Mouse (Mus musculus): ENCODE results near the gene Txnrd1.
A peak's percentile ranks its signal among the peaks of the same experiment; 100 is the strongest.

Txnrd1 gene

DNA sequence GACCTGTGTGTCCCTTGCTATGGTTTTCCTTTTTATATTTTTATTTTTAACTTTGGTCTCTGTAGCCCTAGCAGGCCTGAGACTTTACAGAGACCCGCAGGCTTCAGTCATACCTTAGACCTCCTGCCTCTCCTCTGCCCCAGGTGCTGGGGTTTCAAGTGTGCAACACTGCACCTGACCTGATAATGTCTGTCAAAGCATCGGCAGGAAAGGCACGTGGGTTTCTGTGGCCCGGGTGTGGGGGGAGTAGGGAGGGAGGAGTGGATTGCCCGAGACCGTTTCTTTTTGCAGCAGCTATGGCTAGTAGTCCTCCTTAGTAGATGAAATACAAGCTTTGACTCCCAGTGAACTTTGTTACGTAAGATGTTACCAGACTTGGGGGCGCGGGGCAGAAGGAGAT lies 15.8 kb upstream of the Txnrd1 start:
- peak in 1 of 2 experiments; percentile 59 for DNase-seq (ENCODE audit: low spot score in 2 of 2)

DNA sequence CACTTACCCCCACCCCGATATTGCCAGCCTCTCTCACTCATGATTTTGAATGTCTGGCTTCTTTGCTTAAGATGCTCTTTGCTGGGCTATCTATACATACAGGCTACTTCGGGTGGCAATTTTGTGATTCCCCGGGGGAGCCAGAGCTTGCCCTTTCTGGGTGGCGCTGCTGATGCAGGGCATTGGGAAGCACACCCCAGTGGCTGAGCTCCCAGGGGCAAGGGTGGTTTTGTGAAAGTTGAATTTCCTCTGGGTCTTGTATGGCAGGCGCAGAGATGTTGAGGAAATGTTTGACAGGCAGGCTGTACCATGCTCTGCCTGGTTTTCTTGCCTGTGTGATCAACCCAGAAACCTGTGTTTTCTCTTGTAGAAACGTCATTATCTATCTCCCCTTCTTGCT lies 15.1 kb upstream of the Txnrd1 start:
- DNase-seq (ENCODE audit: low spot score in 2 of 2), result peak in 1 of 2 experiments; percentile 56

DNA sequence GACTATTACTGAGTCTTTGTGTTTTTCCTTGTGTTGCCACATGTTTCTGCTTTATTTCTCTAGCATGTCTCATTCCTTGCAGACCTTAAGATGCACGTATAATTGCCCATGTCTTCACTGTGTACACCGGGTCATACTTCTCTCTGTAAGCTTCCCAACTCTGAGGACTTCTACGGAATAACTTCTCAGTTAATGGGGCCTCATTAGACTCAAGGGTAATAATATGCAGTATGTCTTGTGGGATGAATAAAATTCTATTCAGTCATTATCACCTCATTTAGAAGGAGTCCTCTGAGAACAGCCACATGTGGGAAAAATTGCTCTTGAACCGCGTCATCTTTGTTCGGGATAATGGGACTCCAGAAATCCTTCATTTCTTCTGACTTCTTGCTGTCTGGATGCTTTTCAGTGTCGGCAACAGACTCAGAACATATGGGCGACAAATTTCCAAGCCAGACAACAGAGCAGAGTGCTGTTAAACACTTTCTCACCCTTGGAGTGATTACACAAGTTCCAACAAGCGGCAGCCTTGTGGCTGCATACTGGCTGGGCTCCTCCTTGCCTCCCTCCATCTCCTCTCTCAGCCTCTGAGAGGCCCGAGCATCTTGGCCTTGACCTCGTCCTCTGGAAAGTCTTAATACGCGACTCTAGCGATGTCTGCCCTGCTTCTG lies 10.5 kb upstream of the Txnrd1 start:
- no peak for DNase-seq (ENCODE audit: low spot score in 2 of 2)

DNA sequence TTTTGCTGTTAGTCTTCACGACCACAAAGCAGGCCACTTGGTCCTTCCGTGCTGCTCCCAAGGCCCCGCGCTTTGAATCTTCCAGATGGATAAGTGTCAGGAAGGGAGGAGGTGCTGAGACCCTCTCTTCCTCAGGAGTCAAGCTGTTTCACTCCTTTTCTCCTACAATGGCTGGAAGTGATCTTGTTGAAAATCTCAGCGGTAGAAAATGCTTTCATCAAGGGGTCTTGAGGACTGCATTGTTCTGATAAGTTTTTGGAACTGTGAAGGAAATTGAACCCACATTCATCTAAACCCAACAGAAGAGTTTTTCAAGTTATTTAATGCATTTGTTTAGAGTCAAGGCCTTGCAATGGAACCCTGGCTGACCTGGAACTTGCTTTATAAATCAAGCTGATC lies 10.0 kb upstream of the Txnrd1 start:
- DNase-seq (ENCODE audit: low spot score in 2 of 2), result no peak

DNA sequence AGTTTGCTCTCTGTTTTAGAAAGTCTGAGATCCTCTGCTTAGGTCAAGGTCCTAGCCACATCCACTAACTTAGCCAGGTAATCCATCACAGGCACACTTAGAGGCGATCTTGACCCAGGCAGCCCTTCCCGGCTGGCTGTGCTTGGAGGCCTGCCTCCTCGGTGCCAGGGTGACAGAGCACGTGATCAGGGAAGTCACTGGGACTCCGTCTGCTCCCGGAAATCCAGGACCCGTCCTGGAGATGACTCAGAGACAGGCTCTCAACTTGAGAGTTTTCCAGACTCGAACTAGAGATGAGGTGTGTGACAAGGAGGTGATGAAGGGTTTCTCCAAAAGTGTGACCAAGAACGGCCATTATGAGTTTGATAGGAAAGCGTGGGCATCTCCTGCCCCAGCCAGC lies 9.2 kb upstream of the Txnrd1 start:
- no peak for DNase-seq (ENCODE audit: low spot score in 2 of 2)

DNA sequence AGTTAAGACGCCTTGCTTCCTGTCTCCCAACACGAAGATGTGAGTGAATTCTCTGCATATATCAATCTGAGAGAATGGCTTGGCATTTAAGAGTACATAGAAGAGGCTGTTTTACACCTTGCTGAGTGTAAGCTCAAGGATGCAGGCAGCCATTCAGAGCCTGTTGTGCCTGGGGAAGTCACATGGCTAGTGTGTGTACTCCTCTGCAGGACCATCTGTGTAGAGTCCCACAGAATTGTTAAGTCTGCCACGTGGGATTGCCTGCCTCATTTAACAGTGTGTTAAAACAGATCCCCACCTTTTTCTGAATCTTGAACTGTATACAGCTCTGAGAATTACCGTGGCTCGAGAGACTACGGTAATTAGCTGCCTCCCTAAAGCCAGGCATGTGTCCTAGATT lies 7.2 kb upstream of the Txnrd1 start:
- no peak for DNase-seq (ENCODE audit: low spot score in 2 of 2)

DNA sequence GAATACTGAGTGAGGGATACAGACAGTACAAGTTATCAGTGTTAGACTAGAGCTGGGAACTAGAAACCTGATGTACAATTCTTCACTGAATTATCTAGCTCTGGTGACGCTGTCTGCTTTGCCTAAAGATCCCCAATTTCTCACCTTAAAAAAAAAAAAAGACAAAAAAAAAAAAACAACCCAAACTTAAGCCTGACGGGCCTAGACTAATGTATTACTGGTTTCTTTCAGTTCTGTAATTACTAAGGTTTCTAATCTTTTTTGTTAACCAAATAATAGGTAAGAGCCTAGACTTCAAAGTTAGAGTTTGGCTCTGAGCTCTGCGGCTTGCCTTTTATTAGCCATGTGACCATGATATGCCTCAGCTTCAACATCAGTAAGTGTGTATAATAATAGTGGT lies 2.1 kb downstream of the Txnrd1 start:
- DNase-seq (ENCODE audit: low spot score in 2 of 2), result no peak

DNA sequence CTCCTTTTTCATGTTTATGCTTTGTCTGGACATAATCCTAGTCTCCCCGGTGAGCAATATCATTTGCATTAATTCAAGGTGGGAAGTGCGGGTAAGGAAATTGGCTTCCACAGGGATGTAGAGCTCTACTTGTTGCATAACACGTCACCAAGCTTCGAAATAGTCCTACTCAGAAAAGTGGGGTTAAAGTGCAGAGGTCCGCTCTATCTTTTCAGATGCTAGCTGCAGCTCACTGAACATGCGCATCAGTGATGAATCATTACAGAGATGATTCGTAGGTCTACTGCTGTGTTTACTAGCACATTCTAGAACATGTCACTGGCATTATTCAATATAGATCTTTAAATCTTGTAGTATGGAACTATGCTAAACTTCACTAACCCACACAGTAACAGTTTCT lies 4.6 kb downstream of the Txnrd1 start:
- DNase-seq (ENCODE audit: low spot score in 2 of 2), result no peak

DNA sequence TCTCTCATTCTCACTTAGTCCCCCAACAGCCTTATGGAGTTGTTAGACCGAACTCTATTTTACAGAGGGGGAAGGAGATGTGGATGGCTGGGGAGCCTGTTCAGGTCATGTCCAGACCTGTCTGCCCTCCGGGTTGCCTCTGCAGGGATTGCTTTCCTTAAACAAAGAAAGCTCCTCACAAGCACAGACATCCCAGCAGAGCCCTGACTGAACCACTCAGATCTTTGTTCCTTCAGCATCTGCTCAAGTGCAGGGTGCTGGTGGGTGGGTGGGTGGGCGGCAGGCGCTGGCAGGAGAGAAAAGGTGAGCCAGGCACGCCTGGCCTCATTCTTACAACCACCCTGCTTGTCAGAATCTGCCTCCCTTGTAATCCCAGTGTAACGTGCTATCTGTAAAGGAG lies 10.3 kb downstream of the Txnrd1 start:
- DNase-seq (ENCODE audit: low spot score in 2 of 2), result no peak

DNA sequence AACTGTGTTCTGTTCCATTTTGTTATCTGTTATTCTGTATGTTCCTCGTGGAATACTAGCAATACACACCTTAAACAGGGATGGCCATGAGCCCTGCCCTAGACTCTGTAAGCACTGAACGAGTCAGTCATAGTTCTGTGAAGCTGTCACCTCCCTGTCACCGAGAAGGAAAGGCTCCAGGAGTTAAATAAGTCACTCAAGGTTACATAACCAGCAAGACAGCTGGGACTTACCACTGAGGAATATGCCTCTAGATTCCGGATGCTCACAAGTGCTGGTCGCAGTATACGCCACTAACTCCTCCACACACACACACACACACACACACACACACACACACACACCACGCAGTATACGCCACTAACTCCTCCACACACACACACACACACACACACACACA lies 11.0 kb downstream of the Txnrd1 start:
- no peak for DNase-seq (ENCODE audit: low spot score in 2 of 2)

DNA sequence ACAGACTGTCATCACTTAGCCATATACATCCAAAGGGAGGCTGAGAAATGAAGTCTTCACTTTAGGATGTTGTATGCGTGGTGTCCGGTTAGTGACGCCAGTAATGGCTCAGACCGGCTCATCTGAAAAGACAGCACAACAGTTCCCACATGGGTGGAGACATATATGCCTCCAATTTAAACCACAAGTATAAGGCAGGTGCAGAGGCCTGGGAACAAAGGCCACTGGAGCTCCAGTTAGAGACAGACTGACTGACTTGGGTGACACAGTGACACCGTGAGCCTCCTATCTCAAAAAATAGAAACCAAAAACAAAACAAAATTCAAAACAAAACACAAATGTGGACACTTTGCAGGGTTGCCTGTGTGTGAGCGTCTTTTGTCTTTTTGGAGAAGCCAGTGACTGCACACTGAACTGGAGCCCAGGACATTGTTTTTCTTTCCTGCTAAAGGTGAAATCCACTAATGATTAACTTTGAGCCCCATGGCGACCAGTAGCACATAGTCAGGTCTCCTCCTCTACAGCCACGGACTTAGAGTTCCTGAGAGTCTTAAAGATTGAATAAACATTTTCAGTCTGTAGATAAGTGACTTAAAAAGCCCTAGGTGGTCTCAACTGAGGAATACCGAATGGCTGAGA lies 14.2 kb downstream of the Txnrd1 start:
- DNase-seq (ENCODE audit: low spot score in 2 of 2), result no peak

DNA sequence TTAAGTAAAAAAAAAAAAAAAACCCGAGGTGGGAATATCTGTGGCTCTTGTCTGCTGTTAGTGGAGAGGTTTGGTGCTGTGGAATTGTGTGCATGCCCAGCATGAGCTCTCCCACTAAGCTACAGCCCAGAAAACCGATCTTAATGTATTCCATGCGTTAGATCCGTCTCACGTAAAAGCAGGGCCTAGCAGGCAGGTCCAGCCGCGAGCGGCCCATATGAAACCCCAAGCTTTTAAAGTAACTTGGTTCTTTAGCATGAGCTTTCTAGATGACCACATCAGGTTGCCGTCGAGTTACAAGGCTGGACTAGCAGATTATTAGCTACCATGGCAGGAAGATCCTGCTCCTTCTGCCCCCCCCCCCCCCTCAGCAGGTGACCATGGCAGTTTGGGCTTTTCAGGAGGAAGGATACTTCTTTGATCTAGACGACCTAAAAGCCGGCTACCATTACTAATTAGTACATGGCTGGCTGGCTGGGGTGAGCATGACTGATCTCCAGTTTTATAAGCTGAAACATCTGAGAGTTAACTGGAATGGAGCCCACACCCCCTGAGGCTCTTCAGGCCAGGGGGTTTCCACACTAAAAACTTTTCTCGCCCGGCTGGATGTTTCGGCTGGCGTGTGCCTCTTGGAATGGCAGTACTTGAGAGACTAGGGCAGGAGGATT lies 16.1 kb downstream of the Txnrd1 start:
- no peak for DNase-seq (ENCODE audit: low spot score in 2 of 2)

DNA sequence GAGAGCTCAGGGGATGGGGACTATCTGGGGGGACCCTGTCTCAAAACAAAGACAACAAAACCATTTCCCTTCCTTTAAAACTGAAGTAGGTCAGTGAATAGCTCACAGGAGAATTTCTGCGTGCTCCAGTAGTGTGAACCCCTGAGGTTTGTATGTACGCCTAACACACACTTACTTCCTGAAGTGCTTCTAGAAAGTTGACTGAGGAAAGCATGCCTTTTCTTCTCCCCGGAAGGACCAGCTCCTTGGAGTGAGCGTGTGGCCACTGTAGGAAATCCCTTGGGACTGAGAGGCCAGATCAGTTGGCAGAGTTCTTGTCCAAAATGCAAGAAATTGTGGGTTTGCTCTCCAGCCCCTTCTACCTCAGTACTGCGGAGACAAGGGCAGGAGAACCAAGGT lies 16.6 kb downstream of the Txnrd1 start:
- DNase-seq (ENCODE audit: low spot score in 2 of 2), result no peak

DNA sequence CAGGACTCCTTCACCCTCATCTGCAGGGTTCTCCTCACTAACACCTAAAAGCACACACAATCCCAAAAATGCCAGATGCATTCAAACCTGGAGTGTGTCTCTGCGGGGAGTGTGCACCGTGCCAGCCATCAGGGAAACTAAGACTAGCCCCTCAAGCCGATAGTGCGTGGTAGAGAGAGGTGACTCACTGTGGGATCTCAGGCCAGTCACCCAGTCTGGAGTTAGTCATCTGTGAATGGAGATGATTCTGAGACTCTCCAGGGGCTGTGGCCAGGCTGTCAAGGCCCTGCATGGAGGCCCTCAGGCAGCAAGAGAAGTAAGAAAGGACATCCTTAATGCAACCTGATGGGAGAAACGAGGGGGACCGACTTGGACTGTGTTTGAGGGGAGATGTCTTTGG lies 18.0 kb downstream of the Txnrd1 start:
- no peak for DNase-seq (ENCODE audit: low spot score in 2 of 2)

DNA sequence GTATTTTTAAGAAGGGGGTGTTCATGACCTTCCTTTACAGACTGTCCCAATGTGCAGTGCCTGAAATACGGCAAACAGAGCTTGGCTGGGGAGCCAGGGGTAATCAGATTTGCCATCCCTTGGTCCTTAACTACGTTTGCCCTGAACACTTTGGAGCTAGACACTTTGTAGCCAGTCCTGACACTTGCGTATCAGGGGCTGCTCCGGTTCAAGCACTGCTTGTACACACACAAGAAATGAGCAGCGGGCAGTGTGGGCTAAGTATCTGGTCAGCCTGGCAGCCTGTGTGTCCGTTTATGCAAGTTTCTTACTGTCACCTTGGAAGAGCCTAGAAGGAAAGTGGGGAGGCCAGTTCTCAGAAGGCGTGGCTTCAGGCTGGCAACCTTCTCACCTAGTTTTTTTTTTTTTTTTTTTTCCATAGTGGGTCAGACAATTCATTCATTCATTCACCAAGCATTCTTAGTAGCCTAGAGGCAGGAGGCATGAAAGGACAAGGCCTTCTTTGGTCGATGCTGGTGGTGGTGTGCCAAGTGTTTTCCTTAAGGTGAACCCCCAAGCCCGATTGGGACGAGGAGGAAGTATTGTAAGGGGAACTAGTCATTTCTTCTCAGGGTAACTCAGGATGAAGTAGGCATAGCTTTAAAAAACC lies 24.4 kb downstream of the Txnrd1 start:
- DNase-seq (ENCODE audit: low spot score in 2 of 2), result peak in 1 of 2 experiments; percentile 61

DNA sequence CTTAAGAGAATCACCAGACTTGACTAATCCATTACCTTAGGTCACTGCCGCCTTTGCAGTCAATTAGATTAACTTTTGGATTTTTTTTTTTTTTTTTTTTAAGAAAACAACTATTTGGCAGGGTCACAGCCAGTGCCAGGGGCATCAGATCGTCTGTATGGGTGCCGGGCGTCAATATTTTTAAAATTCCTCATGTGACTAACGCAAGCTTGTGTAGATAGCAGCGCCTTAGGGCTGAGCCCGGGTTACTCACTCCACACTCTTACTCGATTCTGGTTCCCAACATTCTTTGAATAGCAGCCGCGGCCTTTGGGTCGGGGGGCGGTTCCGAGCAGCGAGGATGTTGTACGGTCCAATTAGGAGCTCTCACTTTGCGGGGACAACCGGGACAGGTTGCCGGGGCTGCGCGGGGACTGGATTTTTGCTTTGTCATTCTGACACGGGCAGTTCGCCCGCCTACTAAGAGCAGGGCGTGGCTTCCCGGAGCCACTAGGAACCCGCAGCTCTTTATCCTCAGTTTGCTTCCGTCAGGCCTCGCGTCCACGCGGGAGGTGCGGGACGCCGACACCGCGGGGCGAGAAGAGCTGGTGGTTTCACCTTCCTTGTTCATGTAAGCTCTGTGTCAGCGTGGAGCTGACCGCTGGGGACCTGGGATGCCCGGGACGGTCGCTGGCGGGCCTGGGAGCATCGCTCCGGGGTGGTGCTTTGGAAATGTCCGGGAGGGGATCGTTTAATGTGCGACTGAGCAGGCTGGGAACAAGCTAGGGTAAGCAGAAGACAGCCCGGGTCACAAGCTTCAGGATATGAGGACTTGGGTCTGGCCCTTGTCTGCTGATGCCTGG lies 25.2 kb downstream of the Txnrd1 start:
- DNase-seq (ENCODE audit: low spot score in 2 of 2), result peak; percentile 89 to 92

DNA sequence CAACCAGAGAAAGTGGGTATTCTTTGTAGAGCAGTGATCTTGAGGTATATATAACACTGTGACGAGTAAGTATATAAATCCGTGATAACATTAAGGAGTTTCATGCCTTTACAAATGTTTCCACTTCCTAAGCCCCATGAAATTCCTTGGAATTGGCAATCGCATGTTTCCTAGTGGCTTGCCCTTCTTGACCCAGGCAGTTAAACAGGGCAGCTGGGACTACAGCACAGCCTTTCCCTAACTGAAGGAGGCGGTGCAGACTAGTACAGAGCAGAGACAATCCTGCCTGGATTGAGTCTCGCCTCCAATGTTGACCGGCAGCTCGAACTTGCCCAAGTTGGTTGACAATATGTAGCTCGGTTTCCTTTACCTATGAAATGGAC lies 25.8 kb downstream of the Txnrd1 start:
- peak; percentile 40 to 72 for DNase-seq (ENCODE audit: low spot score in 2 of 2)

DNA sequence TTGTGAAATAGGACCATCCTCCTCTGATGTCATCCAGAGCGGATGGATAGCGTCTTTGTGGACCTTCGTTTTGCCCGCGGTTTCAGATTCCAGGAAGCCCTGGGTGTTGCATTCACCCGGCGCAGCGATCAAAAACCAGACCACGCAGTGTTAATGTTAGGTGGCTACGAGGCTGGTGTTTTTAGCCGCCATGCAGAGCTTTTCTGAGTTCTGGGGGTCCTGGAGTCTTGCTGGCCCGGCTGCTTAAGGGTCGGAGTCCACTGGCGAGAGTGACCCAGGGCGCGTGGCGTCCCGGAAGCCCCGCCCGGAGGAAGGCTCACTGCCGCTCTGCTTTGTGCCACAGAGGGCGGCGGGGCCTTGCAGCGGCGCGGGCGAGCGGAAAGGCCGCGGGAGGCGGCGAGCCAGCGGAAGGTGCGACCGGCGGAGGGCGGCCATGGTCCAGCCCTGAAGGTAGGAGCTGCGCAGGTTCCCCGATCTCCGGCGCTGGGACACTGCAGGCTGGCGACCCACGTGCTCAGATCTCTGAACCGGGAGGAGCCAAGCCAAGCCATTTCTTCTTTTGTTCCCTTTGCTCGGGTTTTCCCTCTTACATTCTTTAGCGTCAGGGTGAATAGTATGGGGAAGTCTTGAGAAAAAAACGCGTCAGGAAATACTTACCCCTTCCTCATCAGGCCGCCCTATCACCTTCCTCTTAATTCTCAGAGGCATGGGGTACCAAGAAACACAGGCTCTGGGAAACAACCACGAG lies 26.6 kb downstream of the Txnrd1 start:
- peak; percentile 74 to 88 for DNase-seq (ENCODE audit: low spot score in 2 of 2)

DNA sequence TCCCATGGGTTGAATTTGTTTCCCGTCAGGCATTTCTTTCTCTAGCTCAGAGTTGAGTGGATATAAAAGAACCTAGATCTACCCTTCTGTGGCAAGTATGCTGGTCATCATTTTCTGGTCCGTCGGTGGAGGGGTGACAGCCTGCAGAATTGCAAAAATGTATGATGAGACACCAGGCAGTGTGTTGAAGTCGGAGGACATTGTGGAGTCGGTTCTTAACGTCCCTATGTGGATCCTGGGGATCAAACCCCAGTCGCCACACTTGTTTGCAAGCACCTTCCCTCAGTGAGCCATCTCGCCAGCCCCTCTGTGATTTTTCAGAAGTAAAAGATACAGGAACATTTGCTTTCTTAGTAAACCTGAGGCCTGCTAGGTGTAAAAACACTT lies 27.2 kb downstream of the Txnrd1 start:
- peak in 1 of 2 experiments; percentile 22 for DNase-seq (ENCODE audit: low spot score in 2 of 2)

DNA sequence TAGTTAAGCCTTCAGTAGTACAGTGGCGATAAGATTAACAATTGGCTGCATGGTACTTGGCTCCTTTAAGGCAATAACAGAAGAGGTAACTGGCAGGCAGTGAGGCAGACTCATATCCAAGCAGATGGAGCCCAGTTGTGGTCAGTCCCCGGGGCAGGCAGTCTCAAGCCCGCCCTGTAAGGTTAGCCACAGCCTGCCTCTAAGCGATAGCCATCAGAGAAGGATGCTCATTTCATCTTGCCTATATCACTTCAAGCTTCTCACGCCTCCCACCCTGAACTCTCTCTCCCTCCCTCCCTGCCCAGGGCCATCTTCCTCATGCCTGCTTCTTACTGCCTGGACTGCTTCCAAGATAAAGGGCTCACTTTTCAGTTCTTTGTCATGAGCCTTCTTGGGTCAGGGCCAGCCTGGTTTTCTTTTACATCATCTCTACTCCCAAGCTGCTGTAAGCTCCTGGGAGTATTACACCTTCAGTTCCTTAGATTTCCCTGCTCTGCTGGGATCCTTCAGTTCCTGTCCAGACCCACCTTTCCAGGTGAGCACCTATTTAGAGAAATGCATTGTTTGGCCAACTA lies 29.4 kb downstream of the Txnrd1 start:
- no peak for DNase-seq (ENCODE audit: low spot score in 2 of 2)

DNA sequence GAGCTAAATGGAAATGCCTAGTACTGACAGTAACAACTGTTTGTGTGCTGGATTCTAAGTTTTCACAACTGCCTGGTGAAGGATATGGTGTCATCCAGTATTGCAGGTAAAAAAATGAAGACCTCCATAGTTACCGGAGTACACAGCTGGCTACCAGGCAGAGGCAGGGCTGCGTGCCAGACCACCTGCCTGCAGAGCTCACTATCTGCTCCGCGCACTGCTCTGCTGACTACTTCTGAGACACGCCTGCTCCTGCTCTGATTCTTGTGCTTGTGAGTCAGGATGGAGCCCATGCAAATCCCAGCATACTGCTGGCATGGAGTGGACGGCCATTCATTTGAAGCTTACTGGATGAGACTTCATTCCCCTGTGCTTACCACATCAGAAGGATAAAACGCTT lies 30.1 kb downstream of the Txnrd1 start:
- DNase-seq (ENCODE audit: low spot score in 2 of 2), result no peak
